Mouse (Mus musculus): ENCODE measurements around the gene Ccdc163.
A peak's percentile ranks its signal among the peaks of the same experiment; 100 is the strongest.

The Ccdc163 gene

GRCm38 (mm10) chr4:116707666-116708065 lies 643 bp upstream of the Ccdc163 start:
- no peak for DNase-seq

GRCm38 (mm10) chr4:116708791-116709390 lies 582 bp downstream of the Ccdc163 start:
- no peak for DNase-seq

GRCm38 (mm10) chr4:116710154-116710553 lies 1.8 kb downstream of the Ccdc163 start:
- DNase-seq = no peak

GRCm38 (mm10) chr4:116712536-116712935 lies 4.2 kb downstream of the Ccdc163 start:
- DNase-seq = no peak

GRCm38 (mm10) chr4:116719396-116719795 lies 11.1 kb downstream of the Ccdc163 start:
- peak; percentile 60 for DNase-seq

- DNase-seq = peak; percentile 90
Observed at GRCm38 (mm10) chr4:116720343-116721097, 12.2 kb downstream of the Ccdc163 start, which contains the start of gene Tesk2. Gene Tesk2, plus strand, starts transcription at chr4:116720948.

- no peak for DNase-seq
Observed at GRCm38 (mm10) chr4:116721098-116721628, 12.9 kb downstream of the Ccdc163 start.

GRCm38 (mm10) chr4:116722230-116722629 lies 13.9 kb downstream of the Ccdc163 start:
- DNase-seq = no peak

- DNase-seq = no peak
Observed at GRCm38 (mm10) chr4:116725444-116725843, 17.1 kb downstream of the Ccdc163 start.

GRCm38 (mm10) chr4:116727401-116727800 lies 19.1 kb downstream of the Ccdc163 start:
- no peak for DNase-seq

GRCm38 (mm10) chr4:116729532-116729931 lies 21.2 kb downstream of the Ccdc163 start:
- DNase-seq = no peak

GRCm38 (mm10) chr4:116731077-116731476 lies 22.8 kb downstream of the Ccdc163 start:
- DNase-seq = no peak

- no peak for DNase-seq
Observed at GRCm38 (mm10) chr4:116732355-116732754, 24.0 kb downstream of the Ccdc163 start.

GRCm38 (mm10) chr4:116734996-116735395 lies 26.7 kb downstream of the Ccdc163 start:
- no peak for DNase-seq

GRCm38 (mm10) chr4:116738972-116739751 lies 30.9 kb downstream of the Ccdc163 start:
- no peak for DNase-seq

- DNase-seq = no peak
Observed at GRCm38 (mm10) chr4:116749750-116750149, 41.4 kb downstream of the Ccdc163 start.

GRCm38 (mm10) chr4:116761914-116762313 lies 53.6 kb downstream of the Ccdc163 start:
- DNase-seq = no peak

GRCm38 (mm10) chr4:116764001-116764400 lies 55.7 kb downstream of the Ccdc163 start:
- no peak for DNase-seq

- no peak for DNase-seq
Observed at GRCm38 (mm10) chr4:116768510-116768909, 60.2 kb downstream of the Ccdc163 start.

GRCm38 (mm10) chr4:116769060-116769459 lies 60.8 kb downstream of the Ccdc163 start:
- no peak for DNase-seq

GRCm38 (mm10) chr4:116776391-116776790 lies 68.1 kb downstream of the Ccdc163 start:
- no peak for DNase-seq

- no peak for DNase-seq
Observed at GRCm38 (mm10) chr4:116777079-116777478, 68.8 kb downstream of the Ccdc163 start.

GRCm38 (mm10) chr4:116780541-116780940 lies 72.2 kb downstream of the Ccdc163 start:
- DNase-seq = no peak
